Mouse (Mus musculus): Measurements from ENCODE around the gene U2af1l4.

The U2af1l4 gene

DNA sequence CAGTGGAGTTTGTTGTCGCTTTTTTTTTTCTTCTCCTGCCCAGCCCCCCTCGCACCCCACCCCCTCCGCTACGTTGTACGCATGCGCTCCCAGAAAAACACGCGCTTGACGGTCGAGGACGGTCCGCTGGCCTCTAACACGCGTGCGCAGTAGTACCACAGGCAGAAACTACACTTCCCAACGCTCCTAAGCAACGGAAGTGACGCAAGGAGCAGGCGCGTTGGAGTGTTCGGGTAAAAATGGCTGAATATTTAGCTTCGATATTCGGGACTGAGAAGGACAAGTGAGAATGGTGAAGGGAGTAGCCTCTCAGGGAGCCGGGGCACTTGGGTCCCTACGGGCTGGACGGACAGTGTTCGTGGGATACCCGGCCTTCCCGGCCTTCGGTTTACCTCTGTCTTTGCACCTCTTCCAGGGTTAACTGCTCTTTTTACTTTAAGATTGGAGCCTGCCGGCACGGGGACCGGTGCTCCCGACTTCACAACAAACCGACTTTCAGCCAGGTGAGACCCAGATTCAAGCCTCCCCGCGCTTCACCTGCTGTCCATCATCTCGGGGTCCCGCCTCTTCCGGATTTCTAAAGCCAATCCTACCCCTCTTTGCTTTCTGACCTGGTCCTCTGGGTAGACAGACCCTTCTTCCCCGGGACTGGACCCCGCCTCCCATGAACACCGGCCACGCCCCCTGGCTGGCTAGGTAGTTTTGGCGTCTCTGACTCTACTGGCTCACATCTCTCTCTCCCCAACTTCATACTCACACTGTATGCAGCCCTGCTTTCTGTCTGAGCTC, at the start of gene U2af1l4, which contains the start of the genes Gm49396 and Psenen:
U2af1l4 (plus strand) TSS at position 185 of the 789 bp plus-strand sequence.
Gm49396 (plus strand) TSS at position 228 of the 789 bp plus-strand sequence.
Psenen (minus strand) TSS at position 511 of the 789 bp plus-strand sequence.
- peak; percentile 98 for DNase-seq

GRCm38 (mm10) chr7:30515003-30515760, 47.9 kb upstream of the U2af1l4 start:
- DNase-seq = no peak

- DNase-seq = no peak
Observed at GRCm38 (mm10) chr7:30518325-30518724, 44.8 kb upstream of the U2af1l4 start.

- DNase-seq = peak; percentile 56
Observed at GRCm38 (mm10) chr7:30520396-30520795, 42.7 kb upstream of the U2af1l4 start.

GRCm38 (mm10) chr7:30520856-30521255, 42.2 kb upstream of the U2af1l4 start:
- DNase-seq = no peak

- peak; percentile 41 for DNase-seq
Observed at GRCm38 (mm10) chr7:30522871-30523270, 40.2 kb upstream of the U2af1l4 start.

DNA sequence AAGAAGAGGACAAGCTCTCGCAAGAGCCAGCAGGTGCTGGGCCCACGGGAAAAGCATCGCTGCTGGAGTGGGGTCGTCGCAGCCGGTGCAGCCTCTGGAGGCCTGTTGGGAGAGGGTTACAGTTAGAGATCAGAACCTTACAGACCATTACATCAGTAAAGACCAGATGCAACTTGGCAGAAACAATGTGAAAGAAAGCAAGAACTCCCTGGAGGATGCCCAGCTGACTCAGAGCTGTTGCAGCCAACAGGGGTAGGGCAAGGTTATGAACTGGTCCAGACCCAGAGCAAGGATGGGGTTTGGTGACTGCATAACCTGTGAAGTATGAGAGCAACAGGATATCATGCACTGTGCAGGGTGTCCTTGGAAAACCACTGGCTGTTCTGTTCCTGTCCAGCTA, 38.6 kb upstream of the U2af1l4 start:
- DNase-seq = no peak

DNA sequence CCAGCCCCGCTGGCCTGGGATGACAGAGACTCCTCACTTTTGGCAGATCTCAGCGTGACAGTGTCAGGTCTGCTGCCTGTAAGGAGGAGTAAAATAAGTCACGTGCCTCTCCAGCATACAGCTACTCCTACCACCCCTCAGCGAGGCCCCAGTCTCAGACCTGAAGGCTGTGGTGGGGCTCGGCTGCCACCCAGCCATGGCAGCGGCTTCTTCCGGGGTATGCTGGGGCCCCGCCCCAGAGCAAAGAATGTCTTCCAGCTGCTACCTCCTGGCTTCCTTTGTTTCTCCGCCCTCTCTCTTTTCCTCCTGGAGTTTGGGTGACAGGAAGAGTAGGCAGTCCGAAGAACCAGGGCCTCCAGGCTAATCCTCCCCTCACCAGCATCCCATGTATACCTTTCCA, 37.1 kb upstream of the U2af1l4 start:
- no peak for DNase-seq

GRCm38 (mm10) chr7:30526399-30526798, 36.7 kb upstream of the U2af1l4 start:
- DNase-seq = no peak

DNA sequence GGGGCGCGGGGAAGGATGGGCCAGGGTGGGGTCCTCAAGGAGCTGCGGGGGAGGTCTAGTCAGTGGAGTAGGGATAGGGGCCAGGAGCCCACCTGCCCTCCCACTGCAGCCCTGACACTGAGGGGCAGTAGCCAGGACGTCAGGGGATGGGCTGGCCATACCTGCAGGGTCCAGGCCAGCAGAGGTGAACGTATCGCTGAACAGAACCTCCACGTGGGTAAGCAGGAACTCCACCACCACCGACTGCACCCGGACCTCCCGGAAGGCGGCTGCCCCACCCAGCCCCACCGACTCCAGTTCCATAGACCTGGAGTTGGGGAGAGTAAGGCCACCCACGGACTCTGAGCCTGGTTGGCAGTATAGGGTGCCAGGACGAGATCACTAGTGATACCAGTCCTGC, 36.1 kb upstream of the U2af1l4 start:
- DNase-seq = no peak

DNA sequence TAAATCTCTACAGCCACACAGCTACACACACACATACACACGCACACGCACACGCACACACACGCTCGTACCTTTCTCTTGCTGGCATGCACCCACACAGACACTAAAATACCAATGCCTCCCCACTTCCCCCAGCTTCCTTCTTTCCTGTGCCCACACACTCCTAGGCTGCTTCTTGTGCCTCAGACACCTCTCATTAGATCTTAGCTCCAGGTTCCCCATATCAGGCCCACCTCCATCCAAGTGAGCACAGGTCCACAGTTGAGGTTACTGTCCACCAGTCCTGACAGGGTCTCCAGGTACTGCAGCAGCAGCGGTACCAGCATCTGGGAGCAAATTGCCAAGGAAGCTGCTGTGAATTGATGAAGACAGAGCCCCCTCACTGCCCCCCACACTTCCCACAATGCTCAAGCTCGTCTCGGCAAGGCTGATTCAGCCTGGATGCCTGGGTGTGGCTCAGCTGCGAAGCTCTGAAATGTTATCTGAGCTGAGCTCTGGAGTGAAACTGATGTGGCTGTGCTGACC, 31.7 kb upstream of the U2af1l4 start:
- DNase-seq = no peak

- peak; percentile 80 for DNase-seq
Observed at GRCm38 (mm10) chr7:30532931-30533330, 30.2 kb upstream of the U2af1l4 start.

DNA sequence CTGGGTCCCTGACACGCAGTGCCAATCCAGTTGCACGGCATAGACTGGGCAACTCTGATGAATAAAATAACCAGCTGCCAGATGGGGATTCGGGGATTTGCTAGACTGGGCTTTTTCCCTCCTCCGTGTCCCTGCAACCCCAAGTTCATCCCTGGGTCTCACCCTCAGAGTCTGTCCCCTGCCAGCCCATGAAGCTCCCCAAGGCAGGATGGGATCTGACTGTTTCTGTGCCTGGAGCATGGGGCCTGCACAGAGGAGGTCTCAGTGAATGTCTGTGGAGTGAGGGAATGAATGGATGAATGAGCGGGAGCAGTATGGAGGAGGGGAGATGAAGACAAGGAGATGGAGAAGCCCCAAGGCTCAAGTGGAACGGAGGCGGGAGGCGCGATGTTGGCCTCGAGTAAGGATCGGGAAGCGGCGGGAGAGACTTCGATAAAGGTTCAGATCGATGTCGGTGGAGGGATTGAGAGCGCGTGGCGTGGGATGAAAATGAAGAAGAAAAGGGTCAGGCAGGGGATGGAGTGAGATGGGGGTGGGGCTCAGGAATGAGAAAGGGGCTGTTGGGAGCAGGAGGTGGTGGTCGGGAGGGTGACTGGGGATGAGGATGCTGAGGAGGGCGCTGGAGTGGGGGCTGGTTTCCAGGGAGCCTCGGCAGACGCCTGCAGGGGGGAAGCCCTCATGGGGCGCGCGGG, 29.0 kb upstream of the U2af1l4 start:
- DNase-seq = no peak

DNA sequence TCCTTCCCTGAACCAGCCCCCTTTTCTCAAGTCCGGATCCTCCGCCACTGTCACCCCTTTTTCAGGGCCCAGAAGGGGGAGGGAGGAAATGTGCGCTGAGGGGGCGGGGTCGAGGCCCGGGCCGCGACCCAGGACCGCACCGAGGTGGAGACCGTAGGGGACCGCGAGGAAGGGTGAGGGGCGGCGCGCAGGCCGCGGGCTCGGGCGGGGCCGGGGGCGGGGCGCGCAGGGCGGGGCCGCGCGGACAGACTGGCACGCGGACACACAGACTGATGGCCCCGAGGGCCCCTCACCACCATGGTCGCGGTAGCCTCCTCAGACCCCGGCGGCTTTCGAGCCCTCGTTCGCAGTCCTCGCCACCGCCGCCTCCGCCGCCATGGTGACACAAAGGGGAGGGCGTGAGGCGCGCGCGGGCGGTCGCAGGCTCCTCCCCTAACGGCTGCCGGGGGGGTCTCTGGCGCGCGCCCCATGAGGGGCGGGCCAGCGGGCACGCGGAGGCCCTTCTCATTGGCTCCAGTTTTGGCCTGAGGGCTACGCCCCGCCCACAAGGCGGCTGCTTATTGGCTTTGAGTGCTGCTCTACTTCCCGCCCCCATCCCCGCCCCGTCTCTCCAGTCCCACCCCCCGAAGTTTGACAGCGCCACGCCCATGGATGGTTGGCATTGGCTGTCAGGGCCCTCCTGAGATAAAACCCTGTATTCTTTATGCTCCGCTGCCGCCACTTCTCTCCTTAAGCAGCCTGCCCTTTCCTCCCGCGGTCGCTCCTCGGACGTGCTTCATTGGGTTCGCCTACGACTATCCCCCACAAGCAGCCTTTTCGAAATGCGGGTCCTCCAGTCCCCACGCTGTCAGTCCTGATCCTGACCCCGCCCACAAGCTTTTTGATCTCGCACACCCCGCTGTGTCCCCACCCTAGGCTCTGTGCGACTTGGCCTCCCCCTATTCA, 28.2 kb upstream of the U2af1l4 start, which contains the start of gene Arhgap33:
Arhgap33 (minus strand) TSS at position 428 of the 945 bp plus-strand sequence.
- peak; percentile 98 for DNase-seq

- no peak for DNase-seq
Observed at GRCm38 (mm10) chr7:30540572-30540971, 22.5 kb upstream of the U2af1l4 start.

DNA sequence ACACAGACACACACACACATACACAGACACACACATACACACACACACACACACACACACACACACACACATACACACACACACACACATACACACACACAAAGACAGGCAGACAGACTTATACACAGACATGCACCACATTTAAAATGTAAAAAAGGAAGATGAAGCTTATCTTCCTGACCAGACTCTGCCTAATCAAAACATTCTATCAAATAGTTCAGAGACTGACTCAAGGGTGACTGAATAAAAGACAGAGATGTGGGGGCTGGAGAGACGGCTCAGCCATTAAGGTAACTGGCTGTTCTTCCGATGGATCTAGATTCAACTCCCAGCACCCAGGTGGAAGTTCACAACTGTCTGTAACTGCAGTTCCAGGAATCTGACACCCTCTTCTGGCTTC, 18.8 kb upstream of the U2af1l4 start:
- DNase-seq = no peak

DNA sequence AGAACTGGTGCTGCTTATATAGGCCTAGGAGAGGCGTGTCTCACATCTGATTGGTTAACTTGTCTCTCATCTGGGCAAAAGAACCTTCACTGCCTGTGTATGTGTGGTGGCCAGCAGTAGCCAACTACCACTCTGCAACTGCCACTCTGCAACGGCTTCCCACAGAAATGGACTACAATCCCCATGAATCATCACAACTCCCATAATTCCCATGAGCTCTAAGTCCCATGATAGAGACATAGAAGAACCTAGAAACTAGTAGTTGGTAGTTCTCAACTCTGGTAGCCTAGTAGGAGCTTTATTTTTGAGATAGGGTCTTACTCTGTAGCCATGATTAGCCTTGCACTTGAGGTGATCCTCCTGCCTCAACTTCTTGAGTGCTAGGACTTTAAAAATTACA, 13.2 kb upstream of the U2af1l4 start:
- DNase-seq = no peak

DNA sequence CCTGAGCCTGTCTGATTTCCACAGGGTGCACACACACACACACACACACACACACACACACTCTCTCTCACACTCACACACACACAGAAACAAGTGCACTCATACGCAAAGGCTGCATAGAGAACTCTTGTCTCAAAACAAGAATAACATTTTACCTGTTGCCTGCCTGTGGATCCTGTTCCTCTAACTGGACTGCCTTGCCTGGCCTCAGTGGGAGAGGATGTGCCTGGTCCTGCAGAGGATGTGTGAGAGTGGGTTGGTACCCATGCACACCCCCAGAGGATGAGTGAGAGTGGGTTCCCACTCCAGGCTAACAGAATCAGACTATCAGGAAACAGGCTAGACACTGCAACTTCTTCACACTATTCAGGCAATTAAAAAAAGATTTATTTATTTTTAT, 12.5 kb upstream of the U2af1l4 start:
- no peak for DNase-seq

- no peak for DNase-seq
Observed at GRCm38 (mm10) chr7:30551445-30552101, 11.5 kb upstream of the U2af1l4 start.

- DNase-seq = peak; percentile 98
Observed at GRCm38 (mm10) chr7:30552102-30553020, 10.7 kb upstream of the U2af1l4 start, which contains the start of the genes Hspb6 and Proser3. TSS of gene Hspb6 (plus strand) at chr7:30552178. TSS of gene Proser3 (minus strand) at chr7:30552299.
